In the genomic region with DNA sequence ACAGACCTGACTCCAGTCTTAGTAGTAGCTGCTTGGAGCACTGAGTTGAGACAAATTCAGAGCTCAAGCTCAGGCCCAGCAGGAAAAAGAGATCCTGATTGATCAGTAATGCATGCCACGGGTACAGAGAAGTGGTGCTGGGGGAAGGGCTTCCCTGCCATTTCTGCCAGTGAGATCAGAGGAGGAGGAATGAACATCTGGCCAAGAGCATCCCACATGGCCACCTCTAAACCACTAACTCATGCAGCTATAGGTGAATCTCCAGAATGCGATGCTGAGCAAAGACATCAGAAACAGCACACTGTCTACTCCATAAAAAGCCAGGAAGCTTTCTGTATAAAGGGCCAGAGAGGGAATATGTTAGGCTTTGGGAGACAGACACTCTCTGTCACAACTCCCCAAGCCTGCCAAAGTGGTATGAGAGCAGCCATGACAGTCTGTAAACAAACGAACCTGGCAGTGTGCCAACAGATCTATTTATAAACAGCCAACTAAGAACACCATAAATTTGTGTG, we compare ENCODE assay signal across 9 mouse cellular contexts. TPM values are rescaled to one million over a fixed set of nuclear protein-coding genes. Genes with fewer than 3 reads are reported as not detected.
DNase-seq lines count a peak whose midpoint lies in the region; ATAC-seq lines count a peak whose summit lies in the region.
"Had no signal": no experiment of that assay in that cellular context is flagged by ENCODE, and none has a peak within 500 bp of the region (broad histone marks: within the 10 kb centered on the region; RNA-seq: fewer than 3 reads in every experiment).

No protein-coding gene starts in this region.

- no peaks in the 10 kb centered on the region for H3K27me3 ChIP-seq in forebrain, embryonic 14.5 days (replicated peaks; ENCODE audit: control insufficient read depth, insufficient read depth, low read length)
- H3K27me3 ChIP-seq in forebrain, embryonic 10.5 days (ENCODE audit: poor library complexity, severe bottlenecking): no peaks in the 10 kb centered on the region

- H3K27ac ChIP-seq in forebrain, embryonic 14.5 days (ENCODE audit: low read depth, low read length): no peak overlapping the region; the same call in 1 of the 2 replicates
- H3K27ac ChIP-seq in forebrain, embryonic 10.5 days: no peak overlapping the region

- 0 out of 2 replicates have a peak, but pooled peaks cover 3% of the 10 kb centered on the region for H3K4me1 ChIP-seq in forebrain, embryonic 14.5 days (ENCODE audit: control insufficient read depth, insufficient read depth, low read length)
- peaks cover 1% of the 10 kb centered on the region for H3K4me1 ChIP-seq in forebrain, embryonic 10.5 days

- H3K36me3 ChIP-seq in forebrain, embryonic 14.5 days (ENCODE audit: control insufficient read depth, insufficient read depth, low read length): no peaks in the 10 kb centered on the region
- no peaks in the 10 kb centered on the region for H3K36me3 ChIP-seq in forebrain, embryonic 10.5 days (replicated peaks)

- no peaks in the 10 kb centered on the region for H3K9me3 ChIP-seq in forebrain, embryonic 14.5 days (replicated peaks; ENCODE audit: control insufficient read depth, low read length)
- H3K9me3 ChIP-seq in forebrain, embryonic 10.5 days: no peaks in the 10 kb centered on the region

- DNase-seq in forebrain, embryonic 14.5 days (ENCODE audit: low spot score): peak; percentile 85
- no peak for DNase-seq in forebrain, embryonic 10.5 days (ENCODE audit: extremely low spot score, low spot score)
- peak; percentile 9 for DNase-seq in MN1 (ENCODE audit: low spot score)
- DNase-seq in left cerebral cortex, adult 18-20 months (ENCODE audit: low spot score in 2 of 2): peak; percentile 18 to 31
- peak; percentile 36 for DNase-seq in telencephalon, adult 2 months (ENCODE audit: low read depth, low spot score)
- DNase-seq in gastrocnemius, postnatal 36 days: no peak

- intact Hi-C loops in gastrocnemius, postnatal 36 days (cut with DNase I): no loop called here

- no peak overlapping the region for H3K4me2 ChIP-seq in forebrain, embryonic 14.5 days (ENCODE audit: low read length)

- peak; percentile 78; the same call in 1 of the 2 replicates for ATAC-seq in forebrain, embryonic 14.5 days
- peak; percentile 83 for ATAC-seq in frontal cortex, adult (ENCODE audit: low TSS enrichment)
- ATAC-seq in megakaryocyte-erythroid progenitor cell, adult 5-6 weeks (replicated peaks; ENCODE audit: low FRiP score, low TSS enrichment, poor library complexity, severe bottlenecking): no peak

- 42% methylated on average over 3 of the region's 3 CpGs for WGBS in forebrain, embryonic 14.5 days
- WGBS in forebrain, embryonic 10.5 days: 69% methylated on average over 3 of the region's 3 CpGs

- no peak overlapping the region for H3K9ac ChIP-seq in forebrain, embryonic 14.5 days (ENCODE audit: low read length)

- no peak overlapping the region for H3K4me3 ChIP-seq in forebrain, embryonic 14.5 days (ENCODE audit: low read depth, low read length)
- H3K4me3 ChIP-seq in forebrain, embryonic 10.5 days: no peak overlapping the region

RNA-seq across cellular contexts. Expression of a gene that starts 33.8 kb away (rescaled TPM):
- 0.42 and 0.49 TPM in 2 replicates for polyA plus RNA-seq in forebrain, embryonic 14.5 days (2014; fragmentation: Nextera tagmentation; extraction: Ambion mirVana)
- polyA plus RNA-seq in forebrain, embryonic 10.5 days (2016; fragmentation: Nextera tagmentation; extraction: Ambion mirVana): 0.21 and 0.27 TPM in 2 replicates
- total RNA-seq in left cerebral cortex, adult 18-20 months (2021): 10 to 100 TPM; 33.9 to 36.5 TPM
- total RNA-seq in megakaryocyte-erythroid progenitor cell, adult 5-6 weeks (2014; fragmentation: Nextera tagmentation): not detected in 2 replicates
- not detected in 2 replicates for total RNA-seq in megakaryocyte-erythroid progenitor cell, adult 5-6 weeks (2017)
- total RNA-seq in gastrocnemius, postnatal 36 days (2021): under 1 TPM; 0.52 to 0.84 TPM
- total RNA-seq: hematopoietic stem cell, adult 5-6 weeks had no signal

Comparison
In these comparisons a context has a peak if more than half of its experiments do, and no peak if none do; other contexts are left out.
1. DNase-seq: peak in forebrain, embryonic 14.5 days (single experiment), MN1 (single experiment), left cerebral cortex, adult 18-20 months (2 of 2) and telencephalon, adult 2 months (single experiment); none in forebrain, embryonic 10.5 days (single experiment) and gastrocnemius, postnatal 36 days (0 of 2).
2. RNA of a gene that starts 33.8 kb away (total RNA-seq): 33.9 to 36.5 TPM in left cerebral cortex, adult 18-20 months; 0.52 to 0.84 TPM in gastrocnemius, postnatal 36 days and not detected in megakaryocyte-erythroid progenitor cell, adult 5-6 weeks; every median in the first group is over 10 times any median in the second.